Mouse (Mus musculus): Measurements from ENCODE around the gene Cdc45. TPM values are rescaled to one million over a fixed set of nuclear protein-coding genes. Genes with fewer than 3 reads are reported as not detected.
A peak's percentile ranks its signal among the peaks of the same experiment; 100 is the strongest.

Cdc45 gene
- total RNA-seq, 2 experiments from 2014 or later, result 1.8 to 3.4 TPM

DNA sequence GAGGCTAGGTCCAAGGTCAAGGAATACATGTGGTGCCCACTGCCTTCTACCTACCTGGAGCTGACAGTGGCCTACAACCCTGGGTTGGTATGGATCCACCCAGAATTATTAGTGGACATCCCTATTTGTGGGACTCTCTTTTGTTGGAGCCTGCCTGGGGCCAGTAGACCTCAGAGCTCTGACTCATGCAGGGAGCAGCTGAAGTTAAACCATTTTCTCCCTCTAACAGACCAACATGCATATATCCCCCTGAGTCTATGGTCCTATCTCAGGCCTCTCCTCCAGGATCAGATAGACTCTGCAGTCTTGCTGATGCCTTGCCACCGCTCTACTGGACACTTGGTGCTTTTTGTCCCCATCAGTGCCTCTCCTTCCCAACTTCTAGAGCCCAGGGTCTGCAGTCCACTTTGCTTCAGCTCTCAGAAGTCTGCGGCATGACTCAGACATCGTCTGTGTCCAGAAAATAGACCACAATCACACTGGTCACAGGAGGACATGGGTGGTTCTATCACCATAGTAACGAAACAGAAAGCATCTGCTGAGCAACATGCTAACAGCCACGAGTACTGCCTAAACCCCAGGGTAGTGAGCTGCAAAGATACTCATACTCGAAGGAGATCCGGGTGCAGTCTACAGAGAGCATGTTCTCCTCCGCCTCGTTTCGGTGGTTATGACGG lies 16.4 kb downstream of the Cdc45 start:
- no peak for DNase-seq (ENCODE audit: low spot score)

DNA sequence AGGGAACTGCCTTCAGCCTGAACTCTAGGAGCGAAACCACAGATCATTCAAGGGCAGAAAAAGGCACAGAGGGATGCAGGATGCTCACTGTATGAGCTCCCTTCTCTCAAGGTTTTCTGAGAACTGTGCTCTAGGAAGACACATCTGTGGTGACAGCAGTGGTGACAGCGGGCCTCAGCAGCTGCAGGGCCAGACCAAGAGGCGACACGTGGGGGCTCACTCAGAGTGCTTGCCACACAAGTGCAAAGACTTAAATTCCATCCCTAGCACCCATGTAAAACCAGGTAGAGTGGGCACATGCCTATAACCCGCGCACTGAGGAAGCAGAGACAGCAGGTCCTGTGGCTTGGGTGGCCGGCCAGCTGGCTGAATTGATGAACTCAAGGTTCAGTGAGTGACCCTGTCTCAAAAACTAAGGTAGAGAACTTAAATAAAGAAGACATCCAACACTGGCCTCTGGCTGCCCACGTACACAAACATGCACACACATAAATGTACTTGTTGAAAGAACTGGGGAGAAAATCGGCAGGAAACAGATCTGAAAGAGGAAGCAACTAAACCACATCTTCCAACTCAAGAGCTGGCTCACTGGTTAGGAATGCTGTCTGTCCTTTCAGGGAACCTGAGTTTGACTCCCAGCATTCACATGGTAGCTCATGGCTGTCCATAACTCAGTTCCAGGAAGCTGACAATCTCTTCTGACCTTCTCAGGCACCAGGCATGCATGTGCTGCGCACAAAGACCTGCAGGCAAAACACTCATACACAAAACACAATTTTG lies 23.0 kb downstream of the Cdc45 start:
- no peak for DNase-seq (ENCODE audit: low spot score)

DNA sequence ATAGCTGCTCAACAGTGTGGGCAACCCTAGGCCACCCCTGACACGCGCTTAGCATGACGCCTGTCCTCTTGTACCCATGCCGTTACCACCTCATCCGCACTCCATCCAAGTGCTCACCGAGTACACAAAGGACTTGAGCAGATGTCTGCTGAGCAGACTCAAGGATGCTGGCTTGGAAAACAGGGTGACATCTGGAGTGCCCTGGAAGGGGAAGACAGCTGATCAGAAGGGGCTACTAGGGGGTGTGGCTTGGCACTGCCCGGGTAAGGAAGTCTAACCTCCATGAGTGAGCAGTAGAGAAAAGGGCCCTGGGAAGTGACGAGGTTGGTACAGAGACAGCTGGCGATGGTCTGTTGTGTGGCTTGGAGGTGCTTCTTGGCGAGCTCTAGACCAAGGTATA lies 25.1 kb downstream of the Cdc45 start:
- no peak for DNase-seq (ENCODE audit: low spot score)

DNA sequence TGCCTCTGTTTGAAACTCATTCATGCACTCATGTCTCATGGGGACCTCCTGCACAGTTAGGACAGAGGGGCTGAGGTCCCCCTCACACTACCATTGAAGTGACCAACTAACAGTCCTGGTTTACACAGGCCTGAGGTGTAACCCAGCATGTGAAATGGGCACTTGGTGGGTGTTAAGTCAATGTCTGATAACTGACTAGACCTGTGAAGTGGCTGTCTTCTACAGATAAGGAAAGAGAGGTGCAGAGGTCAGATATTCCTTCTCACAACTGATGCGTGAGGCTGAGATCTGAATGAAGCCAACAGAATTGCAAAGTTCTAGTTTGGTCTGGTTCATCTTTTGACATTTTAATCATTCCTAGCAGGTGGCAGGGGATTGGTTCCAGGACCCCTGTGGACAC lies 26.3 kb downstream of the Cdc45 start:
- DNase-seq (ENCODE audit: low spot score), result no peak

DNA sequence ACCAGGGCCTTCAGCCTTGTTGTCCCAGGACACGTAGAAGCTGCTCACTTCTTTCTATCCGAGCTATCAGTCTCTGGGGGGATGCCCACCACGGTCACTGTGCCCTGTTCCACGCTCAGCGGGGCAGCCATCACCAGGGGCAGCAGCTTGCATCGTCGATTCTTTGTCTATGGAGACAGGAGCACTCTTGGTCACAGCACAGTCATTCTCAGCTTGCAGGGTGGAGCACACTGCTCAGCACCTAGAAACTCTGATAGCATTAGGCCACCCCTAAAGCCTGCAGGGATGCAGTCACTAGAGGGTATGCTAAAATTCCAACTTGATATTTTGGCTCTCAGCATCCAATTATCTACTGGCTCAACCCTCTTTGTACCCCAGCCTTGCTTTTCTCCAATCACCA lies 26.8 kb downstream of the Cdc45 start:
- no peak for DNase-seq (ENCODE audit: low spot score)

DNA sequence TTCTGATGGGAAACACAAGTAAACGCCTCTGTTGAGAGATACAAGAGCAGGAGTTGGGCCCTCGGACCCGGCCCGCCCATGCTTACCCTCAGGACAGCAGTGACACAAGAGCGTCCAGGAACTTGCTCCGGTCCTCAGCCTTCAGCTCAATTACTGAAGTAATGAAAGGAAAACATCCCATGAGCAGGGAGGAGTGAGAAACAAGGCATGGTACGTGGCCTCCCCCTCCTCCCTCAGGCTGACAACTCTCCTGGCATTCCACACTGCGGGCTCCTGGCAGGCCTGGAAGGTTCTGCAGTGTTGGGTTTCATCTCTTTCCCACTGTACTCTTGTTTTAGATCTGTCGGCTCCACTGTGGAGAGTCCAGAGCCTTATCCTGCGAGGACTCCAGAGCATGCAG lies 30.0 kb downstream of the Cdc45 start:
- DNase-seq (ENCODE audit: low spot score), result no peak

DNA sequence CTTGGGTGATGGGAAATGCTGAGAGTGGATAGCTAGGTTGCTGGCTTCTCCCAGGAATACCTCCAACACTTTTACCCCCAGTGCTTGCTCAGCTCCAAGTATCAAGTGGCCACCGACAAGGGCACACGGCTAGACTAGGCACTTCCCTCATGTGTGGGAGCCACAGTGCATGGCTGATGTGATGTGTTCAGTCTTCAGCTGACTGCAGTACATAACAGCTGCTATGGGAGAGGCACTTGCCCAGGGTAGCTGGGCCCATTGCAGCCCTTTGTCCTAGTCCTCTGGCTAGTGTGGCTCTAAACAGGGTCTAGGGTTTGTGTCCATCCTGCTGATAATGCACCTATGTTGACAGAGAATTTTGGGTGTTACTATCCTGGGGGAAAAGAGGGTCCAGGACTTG lies 33.3 kb downstream of the Cdc45 start:
- DNase-seq (ENCODE audit: low spot score), result no peak

DNA sequence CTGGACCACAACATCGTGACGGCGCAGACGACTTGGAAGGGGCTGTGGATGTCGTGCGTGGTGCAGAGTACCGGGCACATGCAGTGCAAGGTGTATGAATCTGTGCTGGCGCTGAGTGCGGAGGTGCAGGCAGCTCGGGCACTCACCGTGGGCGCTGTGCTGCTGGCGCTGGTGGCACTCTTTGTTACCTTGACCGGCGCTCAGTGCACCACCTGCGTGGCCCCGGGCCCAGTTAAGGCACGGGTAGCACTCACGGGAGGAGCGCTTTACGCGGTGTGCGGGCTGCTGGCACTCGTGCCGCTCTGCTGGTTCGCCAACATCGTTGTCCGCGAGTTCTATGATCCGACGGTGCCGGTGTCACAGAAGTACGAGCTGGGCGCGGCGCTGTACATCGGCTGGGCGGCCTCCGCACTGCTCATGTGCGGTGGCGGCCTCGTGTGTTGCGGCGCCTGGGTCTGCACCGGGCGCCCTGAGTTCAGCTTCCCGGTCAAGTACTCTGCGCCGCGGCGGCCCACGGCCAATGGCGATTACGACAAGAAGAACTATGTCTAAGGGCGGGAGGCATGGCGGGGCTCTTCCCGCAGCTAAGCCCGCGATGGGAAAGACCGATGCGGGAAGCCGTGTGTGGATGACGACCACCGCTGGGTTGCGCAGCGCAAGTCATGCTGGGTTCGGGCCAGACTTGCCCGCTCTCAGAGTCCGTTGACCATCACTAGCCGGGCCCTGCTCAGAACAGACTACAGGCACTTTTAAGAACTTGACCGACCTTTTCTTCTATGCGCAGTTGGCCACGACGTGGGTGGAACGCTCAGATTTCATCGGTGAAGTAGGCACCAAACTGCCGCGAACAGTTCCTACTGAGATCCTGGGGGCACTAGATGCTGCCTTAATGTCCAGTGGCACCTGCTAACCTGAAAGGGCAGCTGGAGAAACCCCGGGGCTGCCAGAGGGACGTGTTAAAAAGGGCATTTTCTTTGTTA lies 34.4 kb downstream of the Cdc45 start:
- DNase-seq (ENCODE audit: low spot score), result no peak

DNA sequence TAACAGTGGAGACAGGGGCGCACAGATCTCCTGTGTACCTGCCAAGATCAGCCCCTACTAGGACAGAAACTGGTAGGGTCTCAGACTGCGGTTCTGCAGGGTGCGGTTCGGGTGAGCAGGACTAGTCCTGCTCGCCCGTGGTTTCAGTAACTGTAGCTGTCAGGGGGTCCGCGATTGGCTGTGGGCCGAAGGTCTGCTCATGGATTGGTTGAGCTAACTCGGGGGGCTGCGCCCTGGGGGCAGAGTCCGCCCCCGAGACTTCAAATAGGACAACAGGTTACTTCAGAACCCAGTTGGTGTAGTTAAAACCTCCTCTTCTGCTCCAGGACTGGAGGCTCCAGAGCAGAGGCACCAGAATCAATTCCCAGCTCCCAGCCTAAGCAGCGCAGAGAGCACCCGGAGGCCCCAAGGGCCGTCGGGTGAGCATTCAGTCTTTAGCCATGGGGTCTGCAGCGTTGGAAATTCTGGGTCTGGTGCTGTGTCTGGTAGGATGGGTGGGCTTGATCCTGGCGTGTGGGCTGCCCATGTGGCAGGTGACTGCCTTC lies 35.2 kb downstream of the Cdc45 start, which contains the start of gene Cldn5:
TSS of gene Cldn5 (plus strand) at position 292 of the 545 bp plus-strand sequence.
- peak; percentile 27 for DNase-seq (ENCODE audit: low spot score)

DNA sequence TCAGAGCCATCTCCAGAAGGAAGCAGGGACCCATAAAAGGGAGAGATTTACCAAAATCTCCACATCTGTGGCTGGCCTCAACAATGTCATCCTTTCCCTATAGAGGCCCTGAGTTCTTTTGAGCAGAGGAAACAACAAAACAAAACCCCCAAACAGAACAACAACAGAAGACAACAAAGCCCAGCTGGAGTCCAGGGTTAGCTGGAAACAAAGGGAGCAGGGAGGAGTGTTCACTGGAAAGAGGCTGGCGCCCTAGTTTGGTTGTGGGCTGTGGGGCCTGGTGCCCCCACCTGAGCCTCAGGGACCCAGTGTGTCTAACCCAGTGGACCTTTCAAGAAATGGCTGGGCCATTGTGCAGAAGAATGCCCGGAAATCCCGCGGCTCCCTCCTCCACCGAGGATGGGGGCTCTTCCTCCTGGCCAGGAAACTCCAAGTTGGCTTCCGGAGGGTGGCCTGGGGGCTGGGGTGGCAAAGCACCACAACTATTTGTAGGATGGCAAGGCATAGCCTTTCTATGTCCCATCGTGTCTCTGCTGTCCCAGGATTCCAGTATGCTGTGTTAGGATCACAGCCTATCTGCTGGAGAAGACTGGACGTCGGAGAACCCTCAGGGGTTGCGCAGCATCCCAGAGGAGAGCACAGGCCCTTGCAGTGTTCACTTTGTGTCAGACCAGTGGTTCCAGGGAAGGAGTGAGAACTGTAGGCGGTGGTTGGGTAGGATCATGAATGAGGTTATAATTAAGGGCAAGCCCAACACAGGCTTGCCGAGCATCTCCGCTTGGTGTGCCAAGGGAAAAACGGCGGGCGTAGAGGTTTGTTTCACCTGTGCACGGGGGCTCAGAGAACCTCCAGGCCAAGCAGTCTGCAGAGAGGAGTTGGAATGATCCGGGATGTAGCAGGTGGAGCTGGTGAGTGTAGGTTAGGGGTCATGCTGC lies 35.9 kb downstream of the Cdc45 start:
- DNase-seq (ENCODE audit: low spot score), result no peak

DNA sequence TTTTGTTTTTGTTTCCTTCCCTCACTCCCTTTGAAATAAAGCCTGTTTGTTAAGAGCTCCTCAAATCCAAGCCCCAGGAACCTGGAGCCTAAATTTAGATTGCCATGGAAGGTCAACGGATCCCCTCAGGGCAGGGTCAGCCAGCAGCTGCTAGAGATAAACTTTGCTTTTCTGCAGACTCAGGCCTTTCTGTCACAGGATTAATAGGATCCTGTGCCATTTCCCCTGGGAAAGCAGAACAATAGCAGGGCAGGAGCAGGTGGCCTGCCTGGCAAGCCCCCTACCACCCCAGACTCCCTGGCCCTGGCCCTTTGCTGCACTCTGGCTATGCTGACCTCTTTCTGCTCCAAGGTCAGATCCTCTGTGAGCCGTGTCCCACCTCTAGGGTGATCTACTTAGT lies 37.9 kb downstream of the Cdc45 start:
- DNase-seq (ENCODE audit: low spot score), result no peak

DNA sequence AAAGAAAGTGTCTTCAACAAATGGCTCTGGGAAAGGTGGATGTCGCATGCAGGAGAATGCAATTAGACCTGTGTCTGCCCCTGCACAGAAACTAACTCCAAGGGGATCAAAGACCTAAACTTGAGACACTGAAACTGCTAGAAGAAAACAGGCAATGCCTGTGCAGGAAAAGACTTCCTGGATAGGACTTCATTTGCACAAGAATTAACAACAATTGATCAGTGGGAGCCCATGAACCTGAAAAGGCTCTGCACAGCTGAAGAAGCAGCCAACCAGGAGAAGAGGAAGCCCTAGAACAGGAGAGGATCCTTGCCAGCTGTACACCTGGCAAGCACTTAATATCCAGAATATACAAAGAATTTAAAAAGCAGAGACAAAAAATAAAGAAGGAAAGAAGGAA lies 42.3 kb downstream of the Cdc45 start:
- DNase-seq (ENCODE audit: low spot score), result no peak

DNA sequence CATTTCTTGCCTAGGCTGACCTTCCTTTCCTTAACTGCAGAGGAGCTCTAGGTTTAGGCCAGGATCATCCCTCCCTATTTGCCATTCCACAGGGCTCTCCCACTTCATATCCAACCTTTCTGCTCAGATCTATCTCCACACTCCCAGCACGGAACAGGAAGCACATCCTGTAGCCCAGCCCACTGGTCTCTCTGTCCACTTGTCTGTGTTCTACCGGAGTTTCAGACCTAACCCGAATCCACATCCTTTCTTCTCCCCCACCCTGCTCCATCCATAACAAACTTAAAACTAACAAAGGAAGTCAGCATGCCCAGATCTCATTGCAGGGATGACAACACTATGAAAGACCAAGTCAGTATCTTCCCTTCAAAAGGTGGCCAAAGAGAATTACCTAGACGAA lies 45.4 kb downstream of the Cdc45 start:
- DNase-seq (ENCODE audit: low spot score), result no peak

DNA sequence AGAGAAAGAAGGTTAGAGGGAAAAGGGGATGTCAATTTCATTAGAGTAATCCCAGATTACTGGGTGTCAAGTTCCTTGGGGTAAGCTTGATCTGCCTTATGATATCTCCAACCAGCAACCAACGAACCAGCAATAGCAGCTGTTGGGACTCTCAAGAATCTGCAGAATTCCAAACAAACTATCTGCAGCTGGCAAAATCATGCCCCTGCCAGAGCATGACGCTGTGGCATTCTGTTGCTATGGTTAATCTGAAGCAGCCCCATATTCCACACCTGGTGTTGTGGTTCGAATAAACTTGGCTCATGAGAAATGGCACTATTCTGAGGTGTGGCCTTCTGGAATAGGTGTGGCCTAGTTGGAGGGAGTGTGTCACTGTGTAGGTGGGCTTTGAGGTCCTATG lies 48.8 kb downstream of the Cdc45 start:
- DNase-seq (ENCODE audit: low spot score), result no peak

DNA sequence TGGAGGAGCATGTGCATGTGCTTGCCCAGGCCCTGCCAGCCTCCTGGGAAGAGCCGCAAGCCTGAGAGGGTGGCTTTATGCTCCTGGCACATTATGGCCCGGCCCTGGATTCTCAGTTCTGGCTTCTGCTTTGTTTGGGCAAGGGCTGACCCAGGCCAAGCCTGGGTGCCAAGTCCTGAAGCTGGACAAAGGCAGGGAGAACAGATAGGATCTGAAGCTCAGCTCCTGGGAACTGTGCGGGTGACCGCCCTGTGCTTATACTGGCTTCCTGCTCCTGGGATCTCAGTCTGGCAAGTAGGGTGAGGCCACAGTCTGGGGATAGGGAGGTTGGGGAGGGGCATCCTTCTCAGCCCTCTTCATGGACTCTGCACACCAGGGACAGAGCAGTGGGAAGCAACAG lies 50.1 kb downstream of the Cdc45 start:
- DNase-seq (ENCODE audit: low spot score), result no peak

DNA sequence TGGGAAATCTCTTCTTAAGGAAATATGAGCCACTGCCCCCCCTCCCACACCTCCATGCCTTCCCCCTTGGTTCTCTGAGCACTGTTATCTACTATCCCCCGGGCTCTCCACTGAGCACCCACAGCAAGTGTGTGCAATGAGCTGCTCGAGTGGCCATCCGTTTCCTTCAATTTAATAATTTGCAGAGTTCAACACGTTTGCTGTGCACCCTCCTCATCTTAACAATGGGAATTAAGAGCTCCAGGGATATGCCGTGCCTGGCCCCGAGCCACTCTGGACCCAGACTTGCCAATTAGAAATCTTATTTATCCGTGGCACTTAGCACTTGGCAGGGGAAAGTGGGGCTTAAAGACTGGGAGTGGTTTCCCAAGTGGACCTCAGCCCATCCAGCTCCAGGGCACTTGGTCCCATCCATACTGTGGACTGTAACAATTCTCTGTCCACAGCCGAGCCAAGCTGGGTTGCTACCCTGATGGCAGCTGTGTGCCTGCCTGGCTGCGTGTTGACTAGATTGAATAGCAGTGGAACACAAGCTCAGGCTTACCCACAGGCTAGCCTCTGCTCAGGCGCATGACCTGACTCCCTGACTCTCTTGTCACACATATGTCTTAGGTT lies 59.8 kb downstream of the Cdc45 start:
- DNase-seq (ENCODE audit: low spot score), result no peak

DNA sequence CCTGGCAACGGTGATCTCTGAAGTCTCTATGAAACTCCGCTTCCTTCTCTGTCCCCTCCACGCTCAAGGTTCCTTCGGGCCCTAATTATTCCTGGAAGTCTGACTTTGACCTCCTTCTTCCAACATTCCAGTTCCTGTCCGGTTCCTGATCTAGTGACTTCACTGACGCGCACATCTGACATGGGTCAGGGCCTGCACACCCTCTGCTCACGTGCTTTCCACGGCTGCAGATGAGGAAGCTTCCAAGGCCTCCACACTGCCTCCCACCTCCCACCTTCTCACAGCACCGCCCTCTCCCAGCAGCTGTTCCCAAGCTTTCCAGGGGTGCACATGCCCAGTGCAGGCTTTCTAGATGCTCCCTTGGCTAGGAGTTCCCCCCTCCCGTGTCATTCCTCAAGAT lies 60.7 kb downstream of the Cdc45 start:
- DNase-seq (ENCODE audit: low spot score), result no peak

DNA sequence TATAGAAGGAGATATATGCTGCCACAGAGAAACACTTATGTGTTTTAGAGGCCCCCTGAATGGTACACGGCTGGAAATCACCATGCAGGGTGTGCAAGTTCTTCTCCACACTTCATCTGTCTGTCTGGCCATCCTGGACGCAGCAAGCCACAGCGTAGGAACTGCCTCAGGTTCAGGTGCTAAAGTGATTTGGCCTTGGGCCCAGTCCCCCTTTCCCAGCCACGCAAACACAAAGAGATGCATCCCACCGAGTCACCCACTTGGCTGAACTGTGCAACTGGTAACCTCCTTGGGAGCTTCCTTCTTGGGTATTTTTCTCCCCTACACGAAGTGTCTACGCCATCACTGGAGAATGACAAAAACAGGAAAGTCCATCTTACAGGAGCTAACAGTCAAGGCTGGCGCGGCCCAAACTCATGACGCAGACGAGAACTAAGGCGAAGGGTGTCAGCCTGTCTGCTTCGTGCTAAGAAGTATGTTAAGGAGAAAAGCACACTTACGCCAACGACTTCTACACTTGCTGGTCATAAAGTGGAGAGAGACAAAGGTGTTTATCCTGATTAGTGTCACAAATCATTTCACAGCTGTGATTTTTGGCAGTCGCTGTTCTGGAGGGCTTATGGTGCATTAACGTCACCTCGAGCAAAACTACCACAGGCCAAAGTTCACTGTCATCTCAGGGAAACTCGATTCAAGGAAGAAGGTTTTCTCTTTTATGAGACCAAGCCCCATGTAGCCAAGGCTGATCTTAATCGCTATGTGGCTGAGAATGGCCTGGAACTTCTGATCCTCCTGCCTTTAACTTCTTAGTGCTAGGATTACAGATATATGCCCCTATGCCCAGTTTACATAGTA lies 65.3 kb downstream of the Cdc45 start:
- DNase-seq (ENCODE audit: low spot score), result peak; percentile 16

DNA sequence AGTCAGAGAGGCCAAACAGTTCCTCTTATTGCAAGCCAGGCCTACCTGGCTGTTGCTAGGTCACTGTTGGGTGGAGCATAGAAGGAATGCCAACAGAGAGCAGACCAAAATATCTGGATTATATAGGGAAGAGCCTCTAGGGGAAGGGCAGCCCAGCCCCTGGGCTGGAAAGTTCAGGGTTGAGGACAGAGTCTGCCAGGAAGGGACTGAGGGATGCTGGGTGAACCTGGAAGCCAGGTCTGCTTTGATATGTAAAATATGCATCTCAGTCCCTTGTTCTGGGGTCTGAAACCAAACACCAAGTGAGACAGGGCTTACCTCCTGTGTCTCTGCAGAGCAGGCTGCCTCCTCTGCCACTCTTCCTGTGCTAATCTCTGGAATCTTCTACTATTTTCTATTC lies 73.5 kb downstream of the Cdc45 start:
- DNase-seq (ENCODE audit: low spot score), result no peak

Data from gastrocnemius, adult 18-20 months (tissue).